Mouse (Mus musculus) thymus, adult 2 months (tissue): ENCODE measurements around the gene Thsd7b. TPM values are rescaled to one million over a fixed set of nuclear protein-coding genes. Genes with fewer than 3 reads are reported as not detected.

Experiments
- DNase-seq: peaks from one replicate; pipeline ENCODE4 v3.0.0; 2021
- H3K27ac ChIP-seq: fragments of 200-500 bp; 2 replicates; pipeline ENCODE4 v1.5.1; 2012; ENCODE audit warnings: low read length, control low read depth; ENCODE audit not compliant: control insufficient read depth, insufficient read depth
- H3K27me3 ChIP-seq: fragments of 200-500 bp; 2 replicates; pipeline ENCODE4 v1.6.1; 2012; ENCODE audit warnings: mild to moderate bottlenecking, low read length, moderate library complexity, mixed read lengths; ENCODE audit not compliant: control insufficient read depth, insufficient read depth
- H3K36me3 ChIP-seq: fragments of 200-500 bp; 2 replicates; pipeline ENCODE4 v1.6.1; 2012; ENCODE audit warnings: mild to moderate bottlenecking, low read length, moderate library complexity; ENCODE audit not compliant: control insufficient read depth, insufficient read depth
- H3K4me1 ChIP-seq: fragments of 200-500 bp; replicated peaks from 2 replicates; pipeline ENCODE4 v1.6.1; 2012; ENCODE audit warnings: low read length; ENCODE audit not compliant: control insufficient read depth, insufficient read depth
- H3K4me3 ChIP-seq: fragments of 200-500 bp; 2 replicates; pipeline ENCODE4 v1.5.1; 2012; ENCODE audit warnings: mild to moderate bottlenecking, low read length, control low read depth, moderate library complexity; ENCODE audit not compliant: control insufficient read depth, insufficient read depth
- CTCF ChIP-seq: fragments of 200-500 bp; IDR thresholded peaks from 2 replicates; pipeline ENCODE4 v1.5.1; 2012; ENCODE audit warnings: mild to moderate bottlenecking, control low read depth, low read length, moderate library complexity, borderline replicate concordance; ENCODE audit not compliant: control insufficient read depth, poor library complexity, insufficient read depth; ENCODE audit errors: extremely low read depth
- POLR2A ChIP-seq: fragments of 200-500 bp; IDR thresholded peaks from 2 replicates; pipeline ENCODE4 v1.6.1; 2012; ENCODE audit warnings: mild to moderate bottlenecking, low read length, control low read depth, moderate library complexity; ENCODE audit not compliant: control insufficient read depth, poor library complexity, insufficient read depth; ENCODE audit errors: extremely low read depth
- WGBS: fragments of 180-500 bp; shearing (Covaris S2); methylation state at CpG from one replicate; pipeline ENCODE4 v1.1.7; 2018; 5-methylcytosine and 5-hydroxymethylcytosine counted together
- polyA plus RNA-seq: library from polyadenylated mRNA; depleted of rRNA; stranded (reverse); fragments of >200 nt; gene quantifications from 2 replicates; pipeline ENCODE4 v1.2.3, GENCODE M21; 2012

Gene Thsd7b
- polyA plus RNA-seq, 1 experiment = 0.55 TPM

DNA sequence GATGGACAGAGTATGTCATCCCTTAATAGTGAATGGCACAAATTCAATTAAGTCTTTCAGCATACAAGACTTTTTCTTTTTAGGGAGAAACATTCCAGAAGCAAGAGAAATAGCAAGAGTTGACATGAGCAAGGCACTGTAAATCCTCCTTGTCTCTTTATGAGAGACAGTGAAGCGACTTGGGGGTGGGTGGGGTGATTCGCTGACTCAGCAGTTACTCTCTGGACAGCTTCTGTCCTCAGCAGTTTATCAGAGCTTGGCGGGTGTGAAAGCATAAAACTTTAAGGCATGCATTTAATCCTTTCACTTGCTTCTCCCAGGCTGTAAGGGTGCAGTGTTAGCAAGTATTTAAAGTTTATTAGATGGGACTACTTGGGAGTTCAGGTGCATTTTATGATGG is 812.1 kb downstream of the Thsd7b start:
- 78% methylated on average over 3 of the region's 3 CpGs for WGBS
- Histone ChIP-seq H3K27ac (no peak overlapping the region), H3K36me3 (no peaks in the 10 kb centered on the region), H3K4me3 (no peak overlapping the region), H3K4me1 (no peaks in the 10 kb centered on the region), H3K27me3 (no peaks in the 10 kb centered on the region)
- no peak for TF ChIP-seq CTCF
- TF ChIP-seq POLR2A = no peak
- DNase-seq = no peak

DNA sequence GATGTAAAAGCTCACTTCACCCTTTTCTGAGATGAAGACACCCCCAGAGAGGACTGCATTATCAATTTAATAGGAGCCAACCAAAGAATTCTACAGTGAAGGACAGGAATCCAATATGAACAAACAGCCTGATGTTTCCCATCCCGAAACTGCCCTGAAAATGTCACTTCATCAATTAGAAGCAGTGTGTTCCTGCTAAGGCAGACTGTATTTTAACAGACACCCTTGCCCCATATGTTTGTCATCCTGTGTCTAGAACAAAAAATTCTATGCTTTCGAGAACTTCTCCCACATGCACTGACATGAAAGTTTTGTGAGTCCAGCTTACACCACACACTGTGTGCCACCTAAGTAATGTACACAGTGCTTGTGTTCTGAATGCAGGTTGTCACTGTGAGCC is 812.8 kb downstream of the Thsd7b start:
- DNase-seq = no peak
- Histone ChIP-seq H3K27ac (no peak overlapping the region), H3K27me3 (no peaks in the 10 kb centered on the region), H3K4me1 (no peaks in the 10 kb centered on the region), H3K36me3 (no peaks in the 10 kb centered on the region), H3K4me3 (no peak overlapping the region)
- 91% methylated on average over 2 of the region's 2 CpGs for WGBS
- TF ChIP-seq CTCF = no peak

DNA sequence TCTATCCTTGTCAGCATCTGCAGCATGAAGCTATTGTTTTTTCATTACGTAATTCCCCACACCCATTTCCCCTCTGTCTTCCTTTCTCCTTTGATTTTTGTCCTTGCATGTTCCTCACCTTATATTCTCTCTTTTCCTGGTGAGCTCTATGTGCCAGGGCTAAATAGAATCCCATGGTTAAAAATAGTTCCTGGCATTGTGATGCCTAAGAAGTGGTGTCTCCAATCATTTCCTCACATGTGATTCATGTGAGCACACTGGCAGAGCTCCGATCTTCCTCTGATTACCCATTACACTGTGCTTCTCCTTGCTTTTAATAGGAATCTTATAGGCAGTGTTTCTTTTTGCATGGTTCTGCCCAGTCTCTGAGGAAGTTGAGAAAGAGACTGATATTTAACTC is 826.1 kb downstream of the Thsd7b start:
- DNase-seq = no peak
- TF ChIP-seq POLR2A (no peak), CTCF (no peak)
- 72% methylated on average over 2 of the region's 2 CpGs for WGBS
- Histone ChIP-seq H3K27ac (no peak overlapping the region), H3K4me3 (no peak overlapping the region), H3K36me3 (no peaks in the 10 kb centered on the region), H3K4me1 (no peaks in the 10 kb centered on the region), H3K27me3 (no peaks in the 10 kb centered on the region)

GRCm38 (mm10) chr1:130112580-130113314 is 839.6 kb downstream of the Thsd7b start:
- 80% methylated on average over 1 of the region's 1 CpGs for WGBS
- TF ChIP-seq CTCF (no peak), POLR2A (no peak)
- no peaks in the 10 kb centered on the region for H3K27me3 ChIP-seq
- H3K36me3 ChIP-seq = no peaks in the 10 kb centered on the region
- no peak overlapping the region for H3K27ac ChIP-seq
- no peaks in the 10 kb centered on the region for H3K4me1 ChIP-seq
- H3K4me3 ChIP-seq = no peak overlapping the region
- no peak for DNase-seq

DNA sequence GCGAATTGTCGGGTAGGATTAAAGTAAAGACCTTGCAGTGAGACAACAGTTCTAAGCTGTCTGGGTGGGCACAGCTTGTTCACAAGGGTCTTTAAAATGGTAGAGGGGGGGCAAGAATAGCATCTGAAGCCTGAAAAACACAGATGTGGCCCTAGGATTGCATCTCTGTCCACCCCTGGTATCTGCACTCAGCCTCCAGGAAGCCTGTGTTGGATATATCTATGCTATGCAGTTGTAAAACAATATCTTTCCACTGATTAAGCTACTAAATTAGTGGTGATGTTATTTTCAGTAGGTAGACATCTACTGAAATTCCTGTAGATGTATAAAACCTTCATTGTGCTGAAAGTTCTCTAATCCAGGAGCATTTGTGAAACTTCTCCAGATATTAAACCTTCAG is 840.4 kb downstream of the Thsd7b start:
- Histone ChIP-seq H3K27me3 (no peaks in the 10 kb centered on the region), H3K4me3 (no peak overlapping the region), H3K36me3 (no peaks in the 10 kb centered on the region), H3K4me1 (no peaks in the 10 kb centered on the region), H3K27ac (no peak overlapping the region)
- no peak for TF ChIP-seq CTCF
- no peak for TF ChIP-seq POLR2A
- WGBS = 93% methylated on average over 2 of the region's 2 CpGs
- DNase-seq = no peak

GRCm38 (mm10) chr1:130130901-130131300 is 857.8 kb downstream of the Thsd7b start:
- no peaks in the 10 kb centered on the region for H3K4me1 ChIP-seq
- no peak overlapping the region for H3K27ac ChIP-seq
- H3K36me3 ChIP-seq = no peaks in the 10 kb centered on the region
- no peak overlapping the region for H3K4me3 ChIP-seq
- TF ChIP-seq POLR2A = no peak
- TF ChIP-seq CTCF = no peak
- no peak for DNase-seq
- H3K27me3 ChIP-seq = no peaks in the 10 kb centered on the region
- 84% methylated on average over 3 of the region's 3 CpGs for WGBS

GRCm38 (mm10) chr1:130166187-130166586 is 893.1 kb downstream of the Thsd7b start:
- H3K4me3 ChIP-seq = no peak overlapping the region

More at GRCm38 (mm10) chr1:130166187-130166586, 893.1 kb downstream of the Thsd7b start:
- DNase-seq = no peak
- no peak for TF ChIP-seq POLR2A
- TF ChIP-seq CTCF = no peak
- Histone ChIP-seq H3K36me3 (no peaks in the 10 kb centered on the region), H3K27ac (no peak overlapping the region), H3K4me1 (no peaks in the 10 kb centered on the region), H3K27me3 (no peaks in the 10 kb centered on the region)
